Mouse (Mus musculus): Measurements from ENCODE around the gene Poc1b.

- TF ChIP-seq GATA1 (IDR thresholded peaks at IDR 0.05; ENCODE audit: borderline replicate concordance, low read length), result no peak
- no peak for TF ChIP-seq FLI1 (IDR thresholded peaks at IDR 0.05; ENCODE audit: low read length)
These were observed 135.2 kb downstream of the Poc1b start for GRCm38 (mm10) chr10:99241829-99242711.
